ENCODE assay signal across 11 mouse cellular contexts in the genomic region with DNA sequence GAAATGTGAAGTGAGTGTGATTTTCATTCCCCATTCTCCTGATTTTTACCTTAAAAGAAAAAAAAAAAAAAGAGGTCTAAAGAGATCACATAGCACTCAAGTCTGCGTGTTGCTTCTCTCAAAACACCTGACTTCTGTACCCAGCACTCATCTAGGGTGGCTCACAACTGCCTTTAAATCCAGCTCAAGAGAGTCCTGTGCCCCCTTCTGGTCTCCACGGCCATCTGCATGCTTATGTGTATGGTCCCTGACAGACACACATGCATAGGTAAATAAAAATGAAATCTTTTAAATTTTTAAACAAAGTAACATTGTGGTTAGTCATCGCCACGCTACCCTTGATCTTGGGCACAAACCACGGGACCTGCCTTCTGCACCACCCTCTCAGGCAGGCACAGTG.
A peak's percentile ranks its signal among the peaks of the same experiment; 100 is the strongest.
DNase-seq lines count a peak whose midpoint lies in the region; ATAC-seq and TF ChIP-seq lines count a peak whose summit lies in the region.
"Had no signal": no experiment of that assay in that cellular context is flagged by ENCODE, and none has a peak within 500 bp of the region (broad histone marks: within the 10 kb centered on the region; RNA-seq: fewer than 3 reads in every experiment).

No protein-coding gene starts in this region.

- peak; percentile 66 for TF ChIP-seq RAD21 in MEL (IDR thresholded peaks at IDR 0.05; ENCODE audit: low read depth, low read length)

- H3K9ac ChIP-seq in forebrain, embryonic 12.5 days = no peak overlapping the region
- H3K9ac ChIP-seq in forebrain, embryonic 15.5 days (replicated peaks) = no peak overlapping the region
- H3K9ac ChIP-seq in liver, adult 2 months (ENCODE audit: low read depth, low read length) = no peak overlapping the region
- H3K9ac ChIP-seq in liver, embryonic 12.5 days = no peak overlapping the region
- H3K9ac ChIP-seq in MEL (ENCODE audit: control insufficient read depth, low read depth, low read length, poor library complexity, severe bottlenecking) = no peak overlapping the region
- H3K9ac ChIP-seq in midbrain, embryonic 15.5 days = no peak overlapping the region

- peaks cover 46% of the 10 kb centered on the region for H3K4me1 ChIP-seq in forebrain, embryonic 12.5 days
- H3K4me1 ChIP-seq in forebrain, embryonic 15.5 days = peaks cover 11% of the 10 kb centered on the region; the same call in 1 of the 2 replicates
- H3K4me1 ChIP-seq in liver, adult 2 months (ENCODE audit: control insufficient read depth, insufficient read depth, low read length) = peaks cover 2% of the 10 kb centered on the region; the same call in 1 of the 2 replicates
- no peaks in the 10 kb centered on the region for H3K4me1 ChIP-seq in liver, embryonic 12.5 days
- H3K4me1 ChIP-seq in MEL (ENCODE audit: control insufficient read depth in 1 of 2, insufficient read depth in 2 of 2, low read length in 2 of 2) = no peaks in the 10 kb centered on the region
- peaks cover 17% of the 10 kb centered on the region for H3K4me1 ChIP-seq in midbrain, embryonic 15.5 days

- H3K4me3 ChIP-seq in forebrain, embryonic 12.5 days (replicated peaks) = no peak overlapping the region
- no peak overlapping the region for H3K4me3 ChIP-seq in forebrain, embryonic 15.5 days
- H3K4me3 ChIP-seq in liver, adult 2 months (ENCODE audit: insufficient read depth, low read depth, low read length) = no peak overlapping the region
- H3K4me3 ChIP-seq in liver, embryonic 12.5 days = no peak overlapping the region
- H3K4me3 ChIP-seq in MEL (ENCODE audit: control insufficient read depth in 1 of 2, insufficient read depth in 1 of 2, low read depth in 2 of 2, low read length in 2 of 2) = no peak overlapping the region
- H3K4me3 ChIP-seq in midbrain, embryonic 15.5 days = no peak overlapping the region

- no peaks in the 10 kb centered on the region for H3K36me3 ChIP-seq in forebrain, embryonic 12.5 days (replicated peaks)
- H3K36me3 ChIP-seq in forebrain, embryonic 15.5 days = no peaks in the 10 kb centered on the region
- no peaks in the 10 kb centered on the region for H3K36me3 ChIP-seq in liver, adult 2 months (ENCODE audit: control insufficient read depth, insufficient read depth, low read length)
- H3K36me3 ChIP-seq in liver, embryonic 12.5 days = no peaks in the 10 kb centered on the region
- H3K36me3 ChIP-seq in MEL (ENCODE audit: control insufficient read depth in 1 of 2, insufficient read depth in 2 of 2, low read length in 2 of 2) = no peaks in the 10 kb centered on the region
- no peaks in the 10 kb centered on the region for H3K36me3 ChIP-seq in midbrain, embryonic 15.5 days (replicated peaks)

- no peak for TF ChIP-seq EP300 in MEL (IDR thresholded peaks at IDR 0.05; ENCODE audit: low read depth in 1 of 2, low read length in 2 of 2)

- no peaks in the 10 kb centered on the region for H3K27me3 ChIP-seq in forebrain, embryonic 12.5 days
- H3K27me3 ChIP-seq in forebrain, embryonic 15.5 days = no peaks in the 10 kb centered on the region
- no peaks in the 10 kb centered on the region for H3K27me3 ChIP-seq in liver, adult 2 months (ENCODE audit: control insufficient read depth, insufficient read depth, low read length)
- H3K27me3 ChIP-seq in liver, embryonic 12.5 days (replicated peaks) = no peaks in the 10 kb centered on the region
- peaks cover 0 to 2% of the 10 kb centered on the region in 2 experiments; a peak in 1 of 4 replicates for H3K27me3 ChIP-seq in MEL (ENCODE audit: control insufficient read depth in 1 of 2, insufficient read depth in 2 of 2, low read length in 2 of 2)
- no peaks in the 10 kb centered on the region for H3K27me3 ChIP-seq in midbrain, embryonic 15.5 days (replicated peaks)

- TF ChIP-seq POLR2A in liver, adult 2 months (IDR thresholded peaks at IDR 0.05; ENCODE audit: extremely low read depth, insufficient read depth, low read length) = no peak
- no peak for TF ChIP-seq POLR2A in MEL (IDR thresholded peaks at IDR 0.05; ENCODE audit: control insufficient read depth in 1 of 2, insufficient read depth in 1 of 2, low read depth in 1 of 2, low read length in 2 of 2, poor library complexity in 1 of 2)

- H3K9me3 ChIP-seq in forebrain, embryonic 12.5 days = no peaks in the 10 kb centered on the region; the same call in 1 of the 2 replicates
- no peaks in the 10 kb centered on the region for H3K9me3 ChIP-seq in forebrain, embryonic 15.5 days
- peaks cover 7% of the 10 kb centered on the region; the same call in 1 of the 2 replicates for H3K9me3 ChIP-seq in liver, embryonic 12.5 days (replicated peaks)
- no peaks in the 10 kb centered on the region for H3K9me3 ChIP-seq in MEL (replicated peaks; ENCODE audit: insufficient read depth, low read length)
- H3K9me3 ChIP-seq in midbrain, embryonic 15.5 days = no peaks in the 10 kb centered on the region

- no peak overlapping the region for H3K4me2 ChIP-seq in forebrain, embryonic 12.5 days
- H3K4me2 ChIP-seq in forebrain, embryonic 15.5 days (replicated peaks) = no peak overlapping the region
- H3K4me2 ChIP-seq in liver, embryonic 12.5 days = no peak overlapping the region
- no peak overlapping the region for H3K4me2 ChIP-seq in midbrain, embryonic 15.5 days

- H3K27ac ChIP-seq in forebrain, embryonic 12.5 days = 0 out of 2 replicates have a peak overlapping the region, but pooled peaks have one; percentile 14
- H3K27ac ChIP-seq in forebrain, embryonic 15.5 days (replicated peaks) = no peak overlapping the region
- no peak overlapping the region for H3K27ac ChIP-seq in liver, adult 2 months (replicated peaks; ENCODE audit: insufficient read depth, low read depth, low read length)
- no peak overlapping the region for H3K27ac ChIP-seq in liver, embryonic 12.5 days
- H3K27ac ChIP-seq in MEL (ENCODE audit: control insufficient read depth, low read depth, low read length) = no peak overlapping the region
- no peak overlapping the region for H3K27ac ChIP-seq in midbrain, embryonic 15.5 days

- peak; percentile 23; the same call in 1 of the 2 replicates for TF ChIP-seq CTCF in liver, adult 2 months (IDR thresholded peaks at IDR 0.05; ENCODE audit: low read depth, low read length)
- TF ChIP-seq CTCF in MEL (IDR thresholded peaks at IDR 0.05 in 2 of 3, conservative IDR thresholded peaks at IDR 0.05 in 1 of 3; ENCODE audit: control insufficient read depth in 1 of 3, insufficient read depth in 1 of 3, low read depth in 2 of 3, low read length in 3 of 3, poor library complexity in 1 of 3, severe bottlenecking in 1 of 3) = peak; percentile 23 to 71 (median 60); a peak in 5 of 6 replicates

- 77% methylated on average over 5 of the region's 5 CpGs for WGBS in forebrain, embryonic 12.5 days
- WGBS in forebrain, embryonic 15.5 days = 82% methylated on average over 5 of the region's 5 CpGs
- 98% methylated on average over 5 of the region's 5 CpGs for WGBS in liver, adult 2 months
- WGBS in liver, embryonic 12.5 days (ENCODE audit: insufficient replicate concordance) = 65% methylated on average over 5 of the region's 5 CpGs
- 87% methylated on average over 5 of the region's 5 CpGs for WGBS in midbrain, embryonic 15.5 days

- H3K79me2 ChIP-seq in liver, adult 2 months (ENCODE audit: control insufficient read depth, insufficient read depth, low read length) = no peaks in the 10 kb centered on the region
- H3K79me2 ChIP-seq in MEL (ENCODE audit: control insufficient read depth, insufficient read depth, low read length, poor library complexity) = no peaks in the 10 kb centered on the region

- DNase-seq in liver, adult 2 months (ENCODE audit: extremely low read depth, low read depth, low spot score) = no peak
- DNase-seq in MEL (ENCODE audit: low read depth, low spot score) = peak; percentile 48
- DNase-seq: cerebellum, postnatal 10 days; kidney, postnatal 10 days; spleen, adult 18-20 months had no signal

- ATAC-seq in forebrain, embryonic 12.5 days (ENCODE audit: low FRiP score) = no peak
- ATAC-seq in forebrain, embryonic 15.5 days (replicated peaks) = no peak
- ATAC-seq in liver, embryonic 12.5 days = no peak
- ATAC-seq in megakaryocyte progenitor cell, adult 5-6 weeks (replicated peaks; ENCODE audit: poor library complexity) = peak; percentile 57
- ATAC-seq in monocyte, adult 5-6 weeks (replicated peaks; ENCODE audit: insufficient number of reproducible peaks, low FRiP score, low TSS enrichment, poor library complexity, severe bottlenecking) = no peak
- no peak for ATAC-seq in midbrain, embryonic 15.5 days (replicated peaks)

TF ChIP-seq in MEL, 35 proteins besides CTCF, POLR2A, EP300 and RAD21:
- TF ChIP-seq SMC3 (IDR thresholded peaks at IDR 0.05; ENCODE audit: low read depth, low read length) (peak; percentile 88), USF2 (IDR thresholded peaks at IDR 0.05; ENCODE audit: borderline replicate concordance in 1 of 2, insufficient read depth in 1 of 2, low read depth in 1 of 2, low read length in 2 of 2) (no peak), POLR2AphosphoS2 (IDR thresholded peaks at IDR 0.05; ENCODE audit: low read length) (no peak), ZC3H11A (IDR thresholded peaks at IDR 0.05; ENCODE audit: low read depth, low read length) (peak; percentile 70), MEF2A (IDR thresholded peaks at IDR 0.05; ENCODE audit: extremely low read depth, insufficient replicate concordance, low read depth, low read length, poor library complexity, severe bottlenecking) (no peak), GATA1 (IDR thresholded peaks at IDR 0.05; ENCODE audit: low read depth, low read length) (no peak), UBTF (IDR thresholded peaks at IDR 0.05; ENCODE audit: borderline replicate concordance, insufficient read depth, low read depth, low read length) (no peak)
